Mouse (Mus musculus) ES-E14 (cell line): ENCODE results near the gene Gm11639.

Source experiments
- HCFC1 ChIP-seq: IDR thresholded peaks from 2 replicates; pipeline ENCODE4 v1.6.1; 2012; ENCODE audit warnings: low read length, inconsistent platforms, borderline replicate concordance; ENCODE audit not compliant: insufficient read depth
- MAFK ChIP-seq: IDR thresholded peaks from 2 replicates; pipeline ENCODE4 v1.6.1; 2014; ENCODE audit warnings: mild to moderate bottlenecking, low read depth, low read length, inconsistent platforms; ENCODE audit not compliant: insufficient read depth
- ZNF384 ChIP-seq: IDR thresholded peaks from 2 replicates; pipeline ENCODE4 v1.6.1; 2012; ENCODE audit warnings: low read depth, low read length, inconsistent platforms

DNA sequence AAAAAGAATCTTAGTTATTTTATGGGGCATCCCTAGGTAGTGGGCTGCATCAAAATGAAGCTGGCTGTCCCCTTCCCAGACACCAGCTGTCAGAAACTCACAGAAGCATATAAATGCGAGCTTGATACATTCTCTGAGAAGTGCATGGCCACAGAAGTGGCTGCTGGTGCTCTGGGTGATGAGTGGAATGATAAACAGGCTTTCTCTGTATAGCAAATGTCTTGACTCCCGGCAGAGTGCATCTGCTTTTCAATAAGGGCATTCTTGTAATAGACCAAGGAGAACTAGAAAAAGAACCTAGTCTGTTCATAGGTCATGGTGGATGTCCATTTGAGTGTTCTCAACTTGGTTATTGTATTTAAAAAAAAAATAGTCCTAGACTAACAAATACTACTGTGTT, 345.6 kb downstream of the Gm11639 start:
- TF ChIP-seq ZNF384 (no peak), HCFC1 (no peak), MAFK (no peak)
